Mouse (Mus musculus) ES-E14 (cell line): ENCODE measurements around the gene Bsn. TPM values are rescaled to one million over a fixed set of nuclear protein-coding genes. Genes with fewer than 3 reads are reported as not detected.

ENCODE experiments used
- DNase-seq: peaks from one replicate; pipeline ENCODE4 v3.0.0-alpha.2; 2013; ENCODE audit warnings: low read depth, low spot score
- H3K27ac ChIP-seq: 2 replicates; pipeline ENCODE4 v1.5.1; 2012; ENCODE audit warnings: low read depth, mild to moderate bottlenecking, low read length, moderate library complexity, mixed read lengths; ENCODE audit not compliant: poor library complexity, insufficient read depth, severe bottlenecking
- H3K36me3 ChIP-seq: 2 replicates; pipeline ENCODE4 v1.6.1; 2012; ENCODE audit warnings: mild to moderate bottlenecking, low read length, moderate library complexity, mixed read lengths; ENCODE audit not compliant: control insufficient read depth, poor library complexity, insufficient read depth, severe bottlenecking
- H3K4me1 ChIP-seq, 2 experiments: fragments of 150-350 bp in 1 of 2; sonication (generic) in 1 of 2; 2 replicates each; pipeline ENCODE4 v1.6.1; 2012; ENCODE audit warnings: low read length in 2 of 2, mild to moderate bottlenecking in 1 of 2, mixed read lengths in 1 of 2; ENCODE audit not compliant: control insufficient read depth in 2 of 2, insufficient read depth in 2 of 2, poor library complexity in 1 of 2
- H3K4me3 ChIP-seq, 2 experiments: fragments of 150-350 bp in 1 of 2; sonication (generic) in 1 of 2; 2 replicates each; pipeline ENCODE4 v1.5.1; 2012; ENCODE audit warnings: low read length in 2 of 2, low read depth in 1 of 2, mild to moderate bottlenecking in 1 of 2, mixed read lengths in 1 of 2; ENCODE audit not compliant: insufficient read depth in 1 of 2, poor library complexity in 1 of 2, severe bottlenecking in 1 of 2
- H3K9ac ChIP-seq: 2 replicates; pipeline ENCODE4 v1.6.1; 2012; ENCODE audit warnings: low read depth, mild to moderate bottlenecking, low read length, mixed read lengths; ENCODE audit not compliant: poor library complexity, insufficient read depth, severe bottlenecking
- H3K9me3 ChIP-seq: fragments of 150-350 bp; sonication (generic); 2 replicates; pipeline ENCODE4 v1.6.1; 2012; ENCODE audit warnings: low read depth, mild to moderate bottlenecking, low read length; ENCODE audit not compliant: control insufficient read depth, insufficient read depth
- CHD2 ChIP-seq: IDR thresholded peaks from 2 replicates; pipeline ENCODE4 v1.6.1; 2014; ENCODE audit warnings: mild to moderate bottlenecking, low read depth, low read length, inconsistent platforms
- HCFC1 ChIP-seq: IDR thresholded peaks from 2 replicates; pipeline ENCODE4 v1.6.1; 2012; ENCODE audit warnings: low read length, inconsistent platforms, borderline replicate concordance; ENCODE audit not compliant: insufficient read depth
- MAFK ChIP-seq: IDR thresholded peaks from 2 replicates; pipeline ENCODE4 v1.6.1; 2014; ENCODE audit warnings: mild to moderate bottlenecking, low read depth, low read length, inconsistent platforms; ENCODE audit not compliant: insufficient read depth
- ZC3H11A ChIP-seq: IDR thresholded peaks from 2 replicates; pipeline ENCODE4 v1.6.1; 2012; ENCODE audit warnings: low read depth, mild to moderate bottlenecking, inconsistent platforms, low read length, borderline replicate concordance
- ZNF384 ChIP-seq: IDR thresholded peaks from 2 replicates; pipeline ENCODE4 v1.6.1; 2012; ENCODE audit warnings: low read depth, low read length, inconsistent platforms
- in situ Hi-C, 2 experiments: fragments of 600-800 bp; cut with MboI; formaldehyde crosslinking; loops; one replicate each; pipeline ENCODE4 v1.15.1; 2025; ENCODE audit warnings: low sequenced_read_pairs in 2 of 2, inconsistent platforms in 1 of 2; ENCODE audit not compliant: unreplicated experiment in 2 of 2
- total RNA-seq: library from RNA; depleted of rRNA; stranded (reverse); fragments of 300-350 nt; gene quantifications from 2 replicates; pipeline ENCODE4 v1.2.3, GENCODE M21; 2012

The Bsn gene
- total RNA-seq, 1 experiment, result 0.45 TPM

GRCm38 (mm10) chr9:108073141-108073930 lies 116.8 kb downstream of the Bsn start:
- Histone ChIP-seq H3K27ac (no peak overlapping the region), H3K9ac (no peak overlapping the region), H3K4me3 (no peak overlapping the region), H3K36me3 (peaks cover 10% of the 10 kb centered on the region; the same call in 1 of the 2 replicates), H3K4me1 (no peaks in the 10 kb centered on the region; a peak in 1 of 4 replicates), H3K9me3 (no peaks in the 10 kb centered on the region)
- in situ Hi-C loops, result no loop called here
- no peak for DNase-seq
- TF ChIP-seq CHD2 (no peak), HCFC1 (no peak), MAFK (no peak), ZNF384 (no peak), ZC3H11A (no peak)

GRCm38 (mm10) chr9:108072481-108072924 lies 117.7 kb downstream of the Bsn start:
- TF ChIP-seq ZC3H11A (no peak), HCFC1 (no peak), MAFK (no peak), CHD2 (no peak), ZNF384 (no peak)
- no peaks in the 10 kb centered on the region for H3K9me3 ChIP-seq
- no peak overlapping the region for H3K27ac ChIP-seq
- no peak overlapping the region for H3K4me3 ChIP-seq
- no peaks in the 10 kb centered on the region for H3K4me1 ChIP-seq
- no peak for DNase-seq
- H3K9ac ChIP-seq, result no peak overlapping the region
- H3K36me3 ChIP-seq, result peaks cover 10% of the 10 kb centered on the region; the same call in 1 of the 2 replicates
- in situ Hi-C loops, result no loop called here

- Histone ChIP-seq H3K9me3 (no peaks in the 10 kb centered on the region), H3K4me1 (no peaks in the 10 kb centered on the region), H3K4me3 (no peak overlapping the region), H3K27ac (no peak overlapping the region), H3K36me3 (peaks cover 10% of the 10 kb centered on the region; the same call in 1 of the 2 replicates), H3K9ac (no peak overlapping the region)
- TF ChIP-seq CHD2 (no peak), HCFC1 (no peak), ZC3H11A (no peak), MAFK (no peak), ZNF384 (no peak)
- no peak for DNase-seq
- in situ Hi-C loops, result no loop called here
These were observed 118.4 kb downstream of the Bsn start for GRCm38 (mm10) chr9:108071801-108072200.

- Histone ChIP-seq H3K9ac (no peak overlapping the region), H3K4me3 (no peak overlapping the region), H3K9me3 (no peaks in the 10 kb centered on the region), H3K4me1 (no peaks in the 10 kb centered on the region), H3K27ac (no peak overlapping the region), H3K36me3 (peaks cover 10% of the 10 kb centered on the region; the same call in 1 of the 2 replicates)
- in situ Hi-C loops, result loop anchor here in 1 of 2 experiments (5.0 kb wide), 1 partner anchor 167 kb away; no protein-coding TSS in a partner anchor
- DNase-seq, result no peak
- TF ChIP-seq ZC3H11A (no peak), CHD2 (no peak), MAFK (no peak), ZNF384 (no peak), HCFC1 (no peak)
These were observed 120.7 kb downstream of the Bsn start for GRCm38 (mm10) chr9:108069529-108069928.
